Comparison of ENCODE assay signal across 8 mouse cellular contexts in genomic region chr2:60082984-60083636, GRCm38 (mm10).
DNase-seq lines count a peak whose midpoint lies in the region; ATAC-seq lines count a peak whose summit lies in the region.

No protein-coding gene starts in this region.

- no peak overlapping the region for H3K4me3 ChIP-seq in forebrain, embryonic 12.5 days (replicated peaks)
- H3K4me3 ChIP-seq in forebrain, embryonic 10.5 days = no peak overlapping the region
- H3K4me3 ChIP-seq in midbrain, embryonic 14.5 days (replicated peaks; ENCODE audit: low read depth, low read length) = no peak overlapping the region
- H3K4me3 ChIP-seq in midbrain, embryonic 11.5 days (ENCODE audit: low read depth, low read length) = no peak overlapping the region
- H3K4me3 ChIP-seq in heart, embryonic 15.5 days = no peak overlapping the region
- no peak overlapping the region for H3K4me3 ChIP-seq in midbrain, embryonic 15.5 days

- WGBS in forebrain, embryonic 12.5 days = 61% methylated on average over 7 of the region's 7 CpGs
- 73% methylated on average over 7 of the region's 7 CpGs for WGBS in forebrain, embryonic 10.5 days
- WGBS in midbrain, embryonic 14.5 days = 68% methylated on average over 7 of the region's 7 CpGs
- 72% methylated on average over 7 of the region's 7 CpGs for whole genome bisulfite sequencing in midbrain, embryonic 11.5 days
- WGBS in heart, embryonic 15.5 days = 56% methylated on average over 7 of the region's 7 CpGs
- 61% methylated on average over 7 of the region's 7 CpGs for WGBS in midbrain, embryonic 15.5 days

- H3K4me2 ChIP-seq in forebrain, embryonic 12.5 days = no peak overlapping the region
- no peak overlapping the region for H3K4me2 ChIP-seq in midbrain, embryonic 14.5 days (ENCODE audit: low read length)
- no peak overlapping the region for H3K4me2 ChIP-seq in midbrain, embryonic 11.5 days
- no peak overlapping the region for H3K4me2 ChIP-seq in heart, embryonic 15.5 days
- no peak overlapping the region for H3K4me2 ChIP-seq in midbrain, embryonic 15.5 days

- H3K9ac ChIP-seq in forebrain, embryonic 12.5 days = no peak overlapping the region
- H3K9ac ChIP-seq in midbrain, embryonic 14.5 days (replicated peaks; ENCODE audit: low read length) = no peak overlapping the region
- no peak overlapping the region for H3K9ac ChIP-seq in midbrain, embryonic 11.5 days (ENCODE audit: low read length)
- H3K9ac ChIP-seq in heart, embryonic 15.5 days = no peak overlapping the region
- H3K9ac ChIP-seq in midbrain, embryonic 15.5 days = no peak overlapping the region

- H3K4me1 ChIP-seq in forebrain, embryonic 12.5 days = peaks cover 17% of the 10 kb centered on the region
- H3K4me1 ChIP-seq in forebrain, embryonic 10.5 days = peaks cover 31% of the 10 kb centered on the region
- H3K4me1 ChIP-seq in midbrain, embryonic 14.5 days (ENCODE audit: control insufficient read depth, insufficient read depth, low read length) = no peaks in the 10 kb centered on the region
- 0 out of 2 replicates have a peak, but pooled peaks cover 6% of the 10 kb centered on the region for H3K4me1 ChIP-seq in midbrain, embryonic 11.5 days (ENCODE audit: control insufficient read depth, insufficient read depth, low read length)
- peaks cover 24% of the 10 kb centered on the region for H3K4me1 ChIP-seq in heart, embryonic 15.5 days (replicated peaks)
- H3K4me1 ChIP-seq in midbrain, embryonic 15.5 days = peaks cover 5% of the 10 kb centered on the region; the same call in 1 of the 2 replicates

- H3K27me3 ChIP-seq in forebrain, embryonic 12.5 days = no peaks in the 10 kb centered on the region
- no peaks in the 10 kb centered on the region for H3K27me3 ChIP-seq in forebrain, embryonic 10.5 days (ENCODE audit: poor library complexity, severe bottlenecking)
- no peaks in the 10 kb centered on the region for H3K27me3 ChIP-seq in midbrain, embryonic 14.5 days (ENCODE audit: control insufficient read depth, insufficient read depth, low read length)
- no peaks in the 10 kb centered on the region for H3K27me3 ChIP-seq in midbrain, embryonic 11.5 days (ENCODE audit: control insufficient read depth, insufficient read depth, low read length)
- H3K27me3 ChIP-seq in heart, embryonic 15.5 days = no peaks in the 10 kb centered on the region
- H3K27me3 ChIP-seq in midbrain, embryonic 15.5 days (replicated peaks) = no peaks in the 10 kb centered on the region

- no peaks in the 10 kb centered on the region for H3K9me3 ChIP-seq in forebrain, embryonic 12.5 days
- H3K9me3 ChIP-seq in forebrain, embryonic 10.5 days = no peaks in the 10 kb centered on the region
- no peaks in the 10 kb centered on the region for H3K9me3 ChIP-seq in midbrain, embryonic 14.5 days (ENCODE audit: control insufficient read depth, low read length)
- no peaks in the 10 kb centered on the region for H3K9me3 ChIP-seq in midbrain, embryonic 11.5 days (ENCODE audit: control insufficient read depth, low read length)
- no peaks in the 10 kb centered on the region for H3K9me3 ChIP-seq in heart, embryonic 15.5 days (replicated peaks)
- H3K9me3 ChIP-seq in midbrain, embryonic 15.5 days = no peaks in the 10 kb centered on the region

- no peak for ATAC-seq in forebrain, embryonic 12.5 days (ENCODE audit: low FRiP score)
- no peak for ATAC-seq in midbrain, embryonic 14.5 days (ENCODE audit: low FRiP score, low TSS enrichment)
- no peak for ATAC-seq in midbrain, embryonic 11.5 days (ENCODE audit: low FRiP score)
- ATAC-seq in heart, embryonic 15.5 days (replicated peaks; ENCODE audit: insufficient number of reproducible peaks, insufficient read depth, low FRiP score, low read depth) = no peak
- no peak for ATAC-seq in midbrain, embryonic 15.5 days (replicated peaks)

- no peak for DNase-seq in forebrain, embryonic 10.5 days (ENCODE audit: extremely low spot score, low spot score)
- DNase-seq in midbrain, embryonic 14.5 days = peak; percentile 17
- no peak for DNase-seq in midbrain, embryonic 11.5 days (ENCODE audit: low spot score, missing footprints)
- peak; percentile 10 for DNase-seq in naive thymus-derived CD4-positive, alpha-beta T cell, adult 2 months (ENCODE audit: low read depth)
- no peak for DNase-seq in cerebellum, postnatal 4 days (ENCODE audit: low spot score in 2 of 2)

- no peaks in the 10 kb centered on the region for H3K36me3 ChIP-seq in forebrain, embryonic 12.5 days (replicated peaks)
- peaks cover 6% of the 10 kb centered on the region for H3K36me3 ChIP-seq in forebrain, embryonic 10.5 days (replicated peaks)
- no peaks in the 10 kb centered on the region for H3K36me3 ChIP-seq in midbrain, embryonic 14.5 days (ENCODE audit: control insufficient read depth, insufficient read depth, low read length)
- H3K36me3 ChIP-seq in midbrain, embryonic 11.5 days (ENCODE audit: control insufficient read depth, insufficient read depth, low read length) = no peaks in the 10 kb centered on the region
- no peaks in the 10 kb centered on the region for H3K36me3 ChIP-seq in heart, embryonic 15.5 days
- H3K36me3 ChIP-seq in midbrain, embryonic 15.5 days (replicated peaks) = no peaks in the 10 kb centered on the region

- 0 out of 2 replicates have a peak overlapping the region, but pooled peaks have one; percentile 2 for H3K27ac ChIP-seq in forebrain, embryonic 12.5 days
- no peak overlapping the region for H3K27ac ChIP-seq in forebrain, embryonic 10.5 days
- no peak overlapping the region for H3K27ac ChIP-seq in midbrain, embryonic 14.5 days (replicated peaks; ENCODE audit: low read depth, low read length)
- no peak overlapping the region for H3K27ac ChIP-seq in midbrain, embryonic 11.5 days (ENCODE audit: low read depth, low read length)
- H3K27ac ChIP-seq in heart, embryonic 15.5 days = peak overlapping the region; percentile 38; the same call in 1 of the 2 replicates
- no peak overlapping the region for H3K27ac ChIP-seq in midbrain, embryonic 15.5 days

Comparison
In these comparisons a context has a peak if more than half of its experiments do, and no peak if none do; other contexts are left out.
1. H3K27ac ChIP-seq: peak in forebrain, embryonic 12.5 days (single experiment) and heart, embryonic 15.5 days (single experiment); none in forebrain, embryonic 10.5 days (single experiment), midbrain, embryonic 14.5 days (single experiment), midbrain, embryonic 11.5 days (single experiment) and midbrain, embryonic 15.5 days (single experiment).
2. DNase-seq: peak in midbrain, embryonic 14.5 days (single experiment) and naive thymus-derived CD4-positive, alpha-beta T cell, adult 2 months (single experiment); none in forebrain, embryonic 10.5 days (single experiment), midbrain, embryonic 11.5 days (single experiment) and cerebellum, postnatal 4 days (0 of 2).